Mouse (Mus musculus) lung, adult 2 months (tissue): ENCODE results near the gene Cdc42ep4. TPM values are rescaled to one million over a fixed set of nuclear protein-coding genes. Genes with fewer than 3 reads are reported as not detected.

Experiments used
- DNase-seq: peaks from one replicate; pipeline ENCODE4 v3.0.0; 2022
- H3K4me1 ChIP-seq: fragments of 200-500 bp; 2 replicates; pipeline ENCODE4 v1.6.1; 2011; ENCODE audit warnings: low read length; ENCODE audit not compliant: control insufficient read depth, insufficient read depth
- H3K4me3 ChIP-seq: fragments of 200-500 bp; replicated peaks from 2 replicates; pipeline ENCODE3; 2011; ENCODE audit warnings: low read depth, mild to moderate bottlenecking, control low read depth, low read length; ENCODE audit errors: extremely low read depth
- CTCF ChIP-seq: fragments of 200-500 bp; IDR thresholded peaks from 2 replicates; pipeline ENCODE4 v1.5.1; 2011; ENCODE audit warnings: mild to moderate bottlenecking, low read length, control low read depth; ENCODE audit not compliant: insufficient read depth
- POLR2A ChIP-seq: fragments of 200-500 bp; IDR thresholded peaks from 2 replicates; pipeline ENCODE4 v1.6.1; 2011; ENCODE audit warnings: low read depth, mild to moderate bottlenecking, control low read depth, low read length, borderline replicate concordance; ENCODE audit errors: extremely low read depth
- WGBS: fragments of 180-500 bp; shearing (Covaris S2); methylation state at CpG from one replicate; pipeline ENCODE4 v1.1.7; 2018; 5-methylcytosine and 5-hydroxymethylcytosine counted together
- polyA plus RNA-seq: library from polyadenylated mRNA; depleted of rRNA; stranded (reverse); fragments of >200 nt; gene quantifications from 2 replicates; pipeline ENCODE4 v1.2.3, GENCODE M21; 2012

Gene Cdc42ep4
- polyA plus RNA-seq, 1 experiment, result 80.4 TPM

- WGBS, result 83% methylated on average over 6 of the region's 6 CpGs
- no peak for DNase-seq
- peaks cover 9% of the 10 kb centered on the region for H3K4me1 ChIP-seq
- TF ChIP-seq POLR2A (no peak), CTCF (no peak)
- no peak overlapping the region for H3K4me3 ChIP-seq
These were observed 12.6 kb upstream of the Cdc42ep4 start for GRCm38 (mm10) chr11:113764132-113764849.

GRCm38 (mm10) chr11:113763449-113763848, 11.8 kb upstream of the Cdc42ep4 start:
- 43% methylated on average over 5 of the region's 5 CpGs for WGBS
- peaks cover 9% of the 10 kb centered on the region for H3K4me1 ChIP-seq

GRCm38 (mm10) chr11:113762136-113762797, 10.6 kb upstream of the Cdc42ep4 start:
- no peak for TF ChIP-seq CTCF
- TF ChIP-seq POLR2A, result no peak
- peaks cover 7% of the 10 kb centered on the region for H3K4me1 ChIP-seq
- no peak for DNase-seq
- 68% methylated on average over 8 of the region's 8 CpGs for WGBS
- no peak overlapping the region for H3K4me3 ChIP-seq

More at GRCm38 (mm10) chr11:113763449-113763848, 11.8 kb upstream of the Cdc42ep4 start:
- TF ChIP-seq CTCF, result no peak
- no peak overlapping the region for H3K4me3 ChIP-seq
- DNase-seq, result no peak

- Histone ChIP-seq H3K4me1 (peaks cover 4% of the 10 kb centered on the region; the same call in 1 of the 2 replicates), H3K4me3 (no peak overlapping the region)
- TF ChIP-seq POLR2A, result no peak
- no peak for TF ChIP-seq CTCF
- WGBS, result 73% methylated on average over 7 of the region's 7 CpGs
- DNase-seq, result no peak
These were observed 10.0 kb upstream of the Cdc42ep4 start for GRCm38 (mm10) chr11:113761646-113762045.

- WGBS, result 37% methylated on average over 7 of the region's 7 CpGs
- Histone ChIP-seq H3K4me1 (no peaks in the 10 kb centered on the region), H3K4me3 (no peak overlapping the region)
- peak; percentile 52 for DNase-seq
- TF ChIP-seq POLR2A, result no peak
- TF ChIP-seq CTCF, result no peak
These were observed 8.8 kb upstream of the Cdc42ep4 start for GRCm38 (mm10) chr11:113760476-113760875.

- TF ChIP-seq CTCF (no peak), POLR2A (no peak)
- 94% methylated on average over 5 of the region's 5 CpGs for WGBS
- no peak for DNase-seq
- no peaks in the 10 kb centered on the region for H3K4me1 ChIP-seq
- no peak overlapping the region for H3K4me3 ChIP-seq
These were observed 7.2 kb upstream of the Cdc42ep4 start for GRCm38 (mm10) chr11:113758851-113759250.

- whole genome bisulfite sequencing, result 63% methylated on average over 12 of the region's 12 CpGs
- Histone ChIP-seq H3K4me3 (no peak overlapping the region), H3K4me1 (no peaks in the 10 kb centered on the region)
- no peak for DNase-seq
- TF ChIP-seq CTCF, result no peak
- TF ChIP-seq POLR2A, result no peak; the same call in 1 of the 2 replicates
These were observed 4.9 kb upstream of the Cdc42ep4 start for GRCm38 (mm10) chr11:113756578-113756977.

- DNase-seq, result no peak
- H3K4me1 ChIP-seq, result no peaks in the 10 kb centered on the region
- H3K4me3 ChIP-seq, result no peak overlapping the region
- WGBS, result 78% methylated on average over 14 of the region's 14 CpGs
- TF ChIP-seq CTCF, result no peak
- no peak for TF ChIP-seq POLR2A
These were observed 4.2 kb upstream of the Cdc42ep4 start for GRCm38 (mm10) chr11:113755878-113756277.

GRCm38 (mm10) chr11:113754845-113755244, 3.2 kb upstream of the Cdc42ep4 start:
- WGBS, result 82% methylated on average over 9 of the region's 9 CpGs
- Histone ChIP-seq H3K4me1 (no peaks in the 10 kb centered on the region; the same call in 1 of the 2 replicates), H3K4me3 (no peak overlapping the region)
- TF ChIP-seq POLR2A (no peak), CTCF (no peak)
- no peak for DNase-seq
